Mouse (Mus musculus) intestine, embryonic 14.5 days (tissue): ENCODE data around the gene Gps2. TPM values are rescaled to one million over a fixed set of nuclear protein-coding genes. Genes with fewer than 3 reads are reported as not detected.
A peak's percentile ranks its signal among the peaks of the same experiment; 100 is the strongest.

Experiments
- ATAC-seq: fragments of 200-750 bp; cut with Nextera tagmentation; replicated peaks from 2 replicates; pipeline ENCODE4 v1.8.0; 2017; ENCODE audit warnings: low read depth, moderate number of reproducible peaks, moderate TSS enrichment, moderate library complexity; ENCODE audit not compliant: low FRiP score, low TSS enrichment
- DNase-seq: peaks from one replicate; pipeline ENCODE4 v3.0.0-alpha.2; 2018; ENCODE audit warnings: low spot score
- H3K27ac ChIP-seq: fragments of 300-500 bp; sonication (generic); 2 replicates; pipeline ENCODE4 v1.5.1; 2014; ENCODE audit warnings: low read depth, mild to moderate bottlenecking, control low read depth
- H3K27me3 ChIP-seq: fragments of 300-500 bp; sonication (generic); replicated peaks from 2 replicates; pipeline ENCODE4 v1.6.1; 2014; ENCODE audit warnings: low read length, control low read depth; ENCODE audit not compliant: control insufficient read depth, insufficient read depth
- H3K36me3 ChIP-seq: fragments of 300-500 bp; sonication (generic); 2 replicates; pipeline ENCODE4 v1.6.1; 2014; ENCODE audit warnings: low read length, control low read depth; ENCODE audit not compliant: control insufficient read depth, insufficient read depth
- H3K4me1 ChIP-seq: fragments of 300-500 bp; sonication (generic); replicated peaks from 2 replicates; pipeline ENCODE4 v1.6.1; 2014; ENCODE audit warnings: low read length, control low read depth, mixed read lengths; ENCODE audit not compliant: control insufficient read depth, insufficient read depth
- H3K4me2 ChIP-seq: fragments of 300-500 bp; sonication (generic); 2 replicates; pipeline ENCODE4 v1.6.1; 2014; ENCODE audit warnings: low read length
- H3K4me3 ChIP-seq: fragments of 300-500 bp; sonication (generic); 2 replicates; pipeline ENCODE4 v1.5.1; 2014; ENCODE audit warnings: low read depth, low read length, control low read depth, mixed read lengths
- H3K9ac ChIP-seq: fragments of 300-500 bp; sonication (generic); 2 replicates; pipeline ENCODE4 v1.6.1; 2014; ENCODE audit warnings: mild to moderate bottlenecking, low read length
- H3K9me3 ChIP-seq: fragments of 300-500 bp; sonication (generic); 2 replicates; pipeline ENCODE4 v1.6.1; 2016; ENCODE audit warnings: low read length, control low read depth; ENCODE audit not compliant: control insufficient read depth
- WGBS: fragments of 180-500 bp; shearing (Covaris S2); extraction: QIAGEN DNeasy Blood & Tissue Kit; methylation state at CpG from one replicate; pipeline ENCODE4 v1.1.7; 2014; 5-methylcytosine and 5-hydroxymethylcytosine counted together
- polyA plus RNA-seq: library from polyadenylated mRNA; unstranded; fragments of >200 nt; fragmentation: Nextera tagmentation; extraction: Ambion mirVana; gene quantifications from 2 replicates; pipeline ENCODE4 v1.2.1, GENCODE M21; 2014

Gps2 gene
- 71.2 and 72.3 TPM in 2 replicates for polyA plus RNA-seq

- DNase-seq (peak; percentile 96), ATAC-seq (peak; percentile 90)
- Histone ChIP-seq H3K27me3 (no peaks in the 10 kb centered on the region), H3K27ac (peak within 1 kb of the TSS; percentile 84), H3K4me2 (peak within 1 kb of the TSS; percentile 87), H3K9me3 (no peaks in the 10 kb centered on the region), H3K4me1 (peaks cover 12% of the 10 kb centered on the region), H3K36me3 (peaks cover 88% of the 10 kb centered on the region), H3K9ac (peak within 1 kb of the TSS; percentile 86), H3K4me3 (peak within 1 kb of the TSS; percentile 85)
- 2% methylated on average over 61 of the region's 61 CpGs for WGBS
Observed at GRCm38 (mm10) chr11:69913554-69914371, at the start of gene Gps2. Gps2 (plus strand) TSS chr11:69913888.

DNA sequence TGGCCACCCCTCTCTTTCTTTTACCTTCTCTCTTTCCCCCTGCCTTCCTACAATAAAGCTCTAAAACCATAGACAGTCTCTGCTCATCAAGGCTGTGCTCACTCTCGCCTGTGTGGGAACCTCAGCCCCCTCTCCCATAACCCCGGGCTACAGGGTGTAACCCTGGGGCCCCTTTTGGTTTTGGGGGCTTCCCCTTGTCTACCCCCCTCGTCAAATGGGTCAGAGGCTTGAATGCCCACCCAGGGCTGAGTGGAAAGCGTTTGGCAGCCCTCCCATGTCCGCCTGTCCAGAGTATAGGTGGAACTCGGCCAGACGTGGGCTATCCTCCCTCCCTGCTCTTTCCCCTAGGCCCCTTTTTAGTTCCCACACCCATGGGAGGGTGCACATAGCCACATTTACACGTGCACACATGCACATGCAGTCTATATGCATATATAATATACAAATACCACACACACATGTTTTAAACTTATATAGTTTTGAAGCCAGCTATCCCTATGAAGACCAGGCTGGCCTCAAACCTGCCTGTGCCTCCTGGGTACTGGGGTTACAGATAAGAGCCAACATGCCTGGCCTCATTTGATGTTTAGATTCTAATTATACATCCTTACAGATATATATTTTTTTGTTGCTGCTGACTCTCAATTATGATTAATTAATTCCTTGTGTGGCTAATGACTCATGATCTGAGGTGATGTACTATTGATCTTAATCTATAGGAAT, 49.4 kb upstream of the Gps2 start:
- Histone ChIP-seq H3K27ac (no peak overlapping the region), H3K4me1 (no peaks in the 10 kb centered on the region), H3K4me2 (no peak overlapping the region), H3K9ac (no peak overlapping the region), H3K27me3 (no peaks in the 10 kb centered on the region; the same call in 1 of the 2 replicates), H3K4me3 (no peak overlapping the region), H3K36me3 (no peaks in the 10 kb centered on the region), H3K9me3 (no peaks in the 10 kb centered on the region)
- DNase-seq (no peak), ATAC-seq (no peak)
- WGBS: 60% methylated on average over 8 of the region's 8 CpGs

GRCm38 (mm10) chr11:69865561-69865960, 48.1 kb upstream of the Gps2 start:
- H3K27me3 ChIP-seq: no peaks in the 10 kb centered on the region
- H3K9me3 ChIP-seq: no peaks in the 10 kb centered on the region
- H3K9ac ChIP-seq: no peak overlapping the region
- WGBS: 84% methylated on average over 9 of the region's 9 CpGs
- H3K36me3 ChIP-seq: no peaks in the 10 kb centered on the region
- ATAC-seq (no peak), DNase-seq (no peak)
- no peak overlapping the region for H3K4me2 ChIP-seq
- no peak overlapping the region for H3K27ac ChIP-seq
- no peaks in the 10 kb centered on the region for H3K4me1 ChIP-seq
- H3K4me3 ChIP-seq: no peak overlapping the region

DNA sequence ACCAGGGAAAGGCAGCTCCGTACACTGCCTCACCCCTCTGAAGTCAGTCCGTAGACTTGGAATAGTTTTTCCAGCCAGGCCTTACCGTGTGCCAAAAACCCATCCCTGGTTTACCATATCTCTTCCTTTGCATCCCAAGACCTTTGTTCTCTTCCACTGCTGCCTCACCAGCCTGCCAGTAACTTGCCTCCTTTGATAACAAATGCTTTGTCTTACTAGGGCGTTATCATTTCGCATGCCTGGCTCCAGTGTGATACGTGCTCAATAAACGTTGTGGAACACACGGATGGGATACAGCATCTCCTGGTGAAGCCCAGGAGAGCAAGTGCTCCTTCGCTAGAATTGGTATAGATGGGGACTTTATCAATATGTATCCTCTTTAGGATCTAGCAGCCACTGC, 46.4 kb upstream of the Gps2 start:
- no peak for ATAC-seq
- H3K4me1 ChIP-seq: no peaks in the 10 kb centered on the region
- H3K27ac ChIP-seq: no peak overlapping the region
- H3K4me2 ChIP-seq: no peak overlapping the region
- no peaks in the 10 kb centered on the region for H3K9me3 ChIP-seq
- no peak overlapping the region for H3K4me3 ChIP-seq
- no peak for DNase-seq
- H3K36me3 ChIP-seq: no peaks in the 10 kb centered on the region
- no peak overlapping the region for H3K9ac ChIP-seq
- 59% methylated on average over 9 of the region's 9 CpGs for WGBS
- no peaks in the 10 kb centered on the region for H3K27me3 ChIP-seq

DNA sequence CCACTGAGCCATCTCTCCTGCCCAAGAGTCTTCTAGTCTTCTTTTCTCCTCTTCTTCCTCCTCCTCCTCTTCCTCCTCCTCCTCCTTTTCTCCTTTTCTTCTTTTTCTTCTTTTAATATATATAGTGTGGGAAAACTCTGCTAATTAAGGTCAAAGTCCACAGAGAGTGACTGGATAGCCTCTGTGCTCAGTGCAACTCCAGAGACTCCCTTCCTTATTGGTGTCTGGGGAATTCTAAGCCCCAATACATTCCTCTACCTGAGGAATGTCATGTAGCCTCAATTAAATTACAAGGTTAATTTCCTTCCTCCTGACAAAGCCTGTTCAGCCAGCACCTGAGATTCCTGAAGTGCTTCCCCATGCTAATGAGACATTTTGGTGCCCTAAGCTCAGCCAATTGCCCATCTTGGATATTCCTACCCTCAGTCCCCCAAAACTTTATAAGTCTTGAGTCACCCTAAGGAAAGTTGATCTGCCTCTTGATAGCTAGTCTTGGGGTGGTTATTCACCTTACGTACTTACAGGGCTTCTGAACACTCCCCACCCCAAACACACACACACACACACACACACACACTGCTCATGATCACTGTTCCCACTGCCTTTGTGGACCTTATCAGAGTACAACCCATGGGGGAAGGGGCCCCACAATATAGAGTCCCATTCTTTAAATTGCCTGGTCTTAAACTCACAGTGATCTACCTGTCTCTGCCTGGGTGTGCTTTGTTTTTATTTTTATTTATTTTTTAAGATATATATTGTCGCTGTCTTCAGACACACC, 43.2 kb upstream of the Gps2 start:
- H3K9me3 ChIP-seq: no peaks in the 10 kb centered on the region
- no peaks in the 10 kb centered on the region for H3K36me3 ChIP-seq
- ATAC-seq: no peak
- H3K4me3 ChIP-seq: no peak overlapping the region
- no peaks in the 10 kb centered on the region for H3K4me1 ChIP-seq
- H3K27ac ChIP-seq: no peak overlapping the region
- no peak for DNase-seq
- no peak overlapping the region for H3K4me2 ChIP-seq
- no peak overlapping the region for H3K9ac ChIP-seq
- no peaks in the 10 kb centered on the region for H3K27me3 ChIP-seq
- 92% methylated on average over 2 of the region's 2 CpGs for WGBS

- no peak overlapping the region for H3K27ac ChIP-seq
- no peaks in the 10 kb centered on the region for H3K9me3 ChIP-seq
- peaks cover 7% of the 10 kb centered on the region; the same call in 1 of the 2 replicates for H3K4me1 ChIP-seq
- H3K36me3 ChIP-seq: no peaks in the 10 kb centered on the region
- no peak overlapping the region for H3K4me2 ChIP-seq
- no peak overlapping the region for H3K9ac ChIP-seq
- no peaks in the 10 kb centered on the region for H3K27me3 ChIP-seq
- 88% methylated on average over 7 of the region's 7 CpGs for WGBS
- DNase-seq (no peak), ATAC-seq (no peak)
- H3K4me3 ChIP-seq: no peak overlapping the region
Observed at GRCm38 (mm10) chr11:69871822-69872221, 41.9 kb upstream of the Gps2 start.

GRCm38 (mm10) chr11:69872451-69872850, 41.2 kb upstream of the Gps2 start:
- H3K27ac ChIP-seq: no peak overlapping the region
- no peak overlapping the region for H3K9ac ChIP-seq
- H3K4me2 ChIP-seq: no peak overlapping the region
- H3K27me3 ChIP-seq: no peaks in the 10 kb centered on the region
- H3K4me1 ChIP-seq: peaks cover 7% of the 10 kb centered on the region; the same call in 1 of the 2 replicates
- WGBS: 78% methylated on average over 4 of the region's 4 CpGs
- ATAC-seq: no peak
- no peak overlapping the region for H3K4me3 ChIP-seq
- H3K9me3 ChIP-seq: no peaks in the 10 kb centered on the region
- no peak for DNase-seq
- H3K36me3 ChIP-seq: no peaks in the 10 kb centered on the region

DNA sequence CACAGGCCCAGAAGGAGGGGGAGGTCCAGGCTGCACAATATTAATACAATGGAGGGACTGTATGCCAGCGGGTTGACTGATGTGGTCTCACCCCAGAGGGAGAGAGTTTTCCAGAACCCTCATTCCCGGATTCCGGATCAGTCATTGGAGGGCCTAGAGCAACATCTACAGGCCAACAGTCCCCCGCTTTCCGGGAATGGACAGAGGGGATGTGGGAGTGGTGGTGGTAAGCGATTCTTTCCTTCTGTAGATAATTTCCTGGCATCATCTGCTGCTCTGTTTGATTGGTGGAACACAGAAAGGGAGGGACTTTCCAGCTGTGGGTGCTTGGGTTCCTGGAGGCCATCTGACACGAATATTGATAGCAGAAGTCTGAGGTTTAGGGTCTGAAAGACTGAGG, 37.5 kb upstream of the Gps2 start:
- 48% methylated on average over 7 of the region's 7 CpGs for WGBS
- Histone ChIP-seq H3K27ac (0 out of 2 replicates have a peak overlapping the region, but pooled peaks have one; percentile 8), H3K9me3 (no peaks in the 10 kb centered on the region), H3K4me1 (peaks cover 21% of the 10 kb centered on the region), H3K36me3 (no peaks in the 10 kb centered on the region), H3K4me3 (no peak overlapping the region), H3K27me3 (no peaks in the 10 kb centered on the region), H3K9ac (no peak overlapping the region), H3K4me2 (no peak overlapping the region)
- ATAC-seq: no peak
- DNase-seq: no peak
